Mouse (Mus musculus): ENCODE results near the gene S100a6. TPM values are rescaled to one million over a fixed set of nuclear protein-coding genes. Genes with fewer than 3 reads are reported as not detected.

S100a6 gene
- polyA plus RNA-seq, 1 experiment from 2014 or later = 115 TPM

GRCm38 (mm10) chr3:90627807-90628206 lies 15.1 kb downstream of the S100a6 start:
- Histone ChIP-seq H3K27me3 (ENCODE audit: control insufficient read depth, insufficient read depth, low read length) (no peaks in the 10 kb centered on the region), H3K27ac (ENCODE audit: low read depth, low read length) (no peak overlapping the region), H3K9ac (ENCODE audit: low read depth, low read length) (no peak overlapping the region), H3K4me3 (ENCODE audit: low read length) (no peak overlapping the region), H3K9me3 (ENCODE audit: control insufficient read depth, low read length) (no peaks in the 10 kb centered on the region), H3K4me1 (ENCODE audit: control insufficient read depth, insufficient read depth, low read length) (peaks cover 7% of the 10 kb centered on the region), H3K36me3 (ENCODE audit: control insufficient read depth, insufficient read depth, low read length) (no peaks in the 10 kb centered on the region), H3K4me2 (replicated peaks; ENCODE audit: low read depth, low read length) (no peak overlapping the region)
- ATAC-seq (ENCODE audit: low FRiP score, low TSS enrichment) = peak; percentile 56; the same call in 1 of the 2 replicates
- 63% methylated on average over 4 of the region's 4 CpGs for WGBS

GRCm38 (mm10) chr3:90629298-90629697 lies 16.6 kb downstream of the S100a6 start:
- H3K27ac ChIP-seq (ENCODE audit: low read depth, low read length) = no peak overlapping the region
- WGBS = 62% methylated on average over 2 of the region's 2 CpGs
- H3K36me3 ChIP-seq (ENCODE audit: control insufficient read depth, insufficient read depth, low read length) = no peaks in the 10 kb centered on the region
- H3K9ac ChIP-seq (ENCODE audit: low read depth, low read length) = no peak overlapping the region
- no peaks in the 10 kb centered on the region for H3K4me1 ChIP-seq (ENCODE audit: control insufficient read depth, insufficient read depth, low read length)
- no peaks in the 10 kb centered on the region for H3K27me3 ChIP-seq (ENCODE audit: control insufficient read depth, insufficient read depth, low read length)
- H3K4me3 ChIP-seq (ENCODE audit: low read length) = no peak overlapping the region
- no peaks in the 10 kb centered on the region for H3K9me3 ChIP-seq (ENCODE audit: control insufficient read depth, low read length)
- peak; percentile 44; the same call in 1 of the 2 replicates for ATAC-seq (ENCODE audit: low FRiP score, low TSS enrichment)
- H3K4me2 ChIP-seq (replicated peaks; ENCODE audit: low read depth, low read length) = no peak overlapping the region

GRCm38 (mm10) chr3:90631984-90632383 lies 19.3 kb downstream of the S100a6 start:
- Histone ChIP-seq H3K4me2 (replicated peaks; ENCODE audit: low read depth, low read length) (no peak overlapping the region), H3K27me3 (ENCODE audit: control insufficient read depth, insufficient read depth, low read length) (no peaks in the 10 kb centered on the region), H3K9ac (ENCODE audit: low read depth, low read length) (no peak overlapping the region), H3K36me3 (ENCODE audit: control insufficient read depth, insufficient read depth, low read length) (no peaks in the 10 kb centered on the region), H3K4me3 (ENCODE audit: low read length) (no peak overlapping the region), H3K27ac (ENCODE audit: low read depth, low read length) (no peak overlapping the region), H3K4me1 (ENCODE audit: control insufficient read depth, insufficient read depth, low read length) (no peaks in the 10 kb centered on the region), H3K9me3 (ENCODE audit: control insufficient read depth, low read length) (no peaks in the 10 kb centered on the region)
- 77% methylated on average over 2 of the region's 2 CpGs for WGBS
- ATAC-seq (ENCODE audit: low FRiP score, low TSS enrichment) = no peak

GRCm38 (mm10) chr3:90638511-90639275 lies 26.0 kb downstream of the S100a6 start:
- Histone ChIP-seq H3K9me3 (ENCODE audit: control insufficient read depth, low read length) (no peaks in the 10 kb centered on the region), H3K4me1 (ENCODE audit: control insufficient read depth, insufficient read depth, low read length) (no peaks in the 10 kb centered on the region), H3K36me3 (ENCODE audit: control insufficient read depth, insufficient read depth, low read length) (no peaks in the 10 kb centered on the region), H3K27me3 (ENCODE audit: control insufficient read depth, insufficient read depth, low read length) (no peaks in the 10 kb centered on the region), H3K9ac (ENCODE audit: low read depth, low read length) (no peak overlapping the region), H3K4me3 (ENCODE audit: low read length) (no peak overlapping the region), H3K27ac (ENCODE audit: low read depth, low read length) (no peak overlapping the region), H3K4me2 (replicated peaks; ENCODE audit: low read depth, low read length) (no peak overlapping the region)
- ATAC-seq (ENCODE audit: low FRiP score, low TSS enrichment) = no peak
- WGBS = 50% methylated on average over 1 of the region's 1 CpGs

GRCm38 (mm10) chr3:90639511-90640154 lies 27.0 kb downstream of the S100a6 start:
- no peaks in the 10 kb centered on the region for H3K4me1 ChIP-seq (ENCODE audit: control insufficient read depth, insufficient read depth, low read length)
- ATAC-seq (ENCODE audit: low FRiP score, low TSS enrichment) = no peak
- no peaks in the 10 kb centered on the region for H3K9me3 ChIP-seq (ENCODE audit: control insufficient read depth, low read length)
- 56% methylated on average over 7 of the region's 7 CpGs for WGBS
- H3K4me2 ChIP-seq (replicated peaks; ENCODE audit: low read depth, low read length) = no peak overlapping the region
- H3K9ac ChIP-seq (ENCODE audit: low read depth, low read length) = no peak overlapping the region
- H3K36me3 ChIP-seq (ENCODE audit: control insufficient read depth, insufficient read depth, low read length) = no peaks in the 10 kb centered on the region
- H3K27me3 ChIP-seq (ENCODE audit: control insufficient read depth, insufficient read depth, low read length) = no peaks in the 10 kb centered on the region
- no peak overlapping the region for H3K27ac ChIP-seq (ENCODE audit: low read depth, low read length)
- no peak overlapping the region for H3K4me3 ChIP-seq (ENCODE audit: low read length)

- Histone ChIP-seq H3K27me3 (ENCODE audit: control insufficient read depth, insufficient read depth, low read length) (no peaks in the 10 kb centered on the region), H3K4me2 (replicated peaks; ENCODE audit: low read depth, low read length) (no peak overlapping the region), H3K4me3 (ENCODE audit: low read length) (no peak overlapping the region), H3K36me3 (ENCODE audit: control insufficient read depth, insufficient read depth, low read length) (no peaks in the 10 kb centered on the region), H3K4me1 (ENCODE audit: control insufficient read depth, insufficient read depth, low read length) (no peaks in the 10 kb centered on the region), H3K27ac (ENCODE audit: low read depth, low read length) (no peak overlapping the region), H3K9ac (ENCODE audit: low read depth, low read length) (no peak overlapping the region), H3K9me3 (ENCODE audit: control insufficient read depth, low read length) (no peaks in the 10 kb centered on the region)
- no peak for ATAC-seq (ENCODE audit: low FRiP score, low TSS enrichment)
- WGBS = 76% methylated on average over 7 of the region's 7 CpGs
Observed at GRCm38 (mm10) chr3:90640981-90641380, 28.3 kb downstream of the S100a6 start.

- no peaks in the 10 kb centered on the region for H3K36me3 ChIP-seq (ENCODE audit: control insufficient read depth, insufficient read depth, low read length)
- H3K4me2 ChIP-seq (replicated peaks; ENCODE audit: low read depth, low read length) = no peak overlapping the region
- no peaks in the 10 kb centered on the region for H3K9me3 ChIP-seq (ENCODE audit: control insufficient read depth, low read length)
- no peak overlapping the region for H3K4me3 ChIP-seq (ENCODE audit: low read length)
- WGBS = 53% methylated on average over 3 of the region's 3 CpGs
- no peaks in the 10 kb centered on the region for H3K4me1 ChIP-seq (ENCODE audit: control insufficient read depth, insufficient read depth, low read length)
- no peaks in the 10 kb centered on the region for H3K27me3 ChIP-seq (ENCODE audit: control insufficient read depth, insufficient read depth, low read length)
- H3K9ac ChIP-seq (ENCODE audit: low read depth, low read length) = no peak overlapping the region
- no peak for ATAC-seq (ENCODE audit: low FRiP score, low TSS enrichment)
- no peak overlapping the region for H3K27ac ChIP-seq (ENCODE audit: low read depth, low read length)
Observed at GRCm38 (mm10) chr3:90644220-90644619, 31.5 kb downstream of the S100a6 start.

GRCm38 (mm10) chr3:90647291-90647690 lies 34.6 kb downstream of the S100a6 start:
- no peaks in the 10 kb centered on the region for H3K36me3 ChIP-seq (ENCODE audit: control insufficient read depth, insufficient read depth, low read length)
- H3K4me3 ChIP-seq (ENCODE audit: low read length) = no peak overlapping the region
- H3K27ac ChIP-seq (ENCODE audit: low read depth, low read length) = no peak overlapping the region
- H3K27me3 ChIP-seq (ENCODE audit: control insufficient read depth, insufficient read depth, low read length) = no peaks in the 10 kb centered on the region
- no peak for ATAC-seq (ENCODE audit: low FRiP score, low TSS enrichment)
- no peak overlapping the region for H3K9ac ChIP-seq (ENCODE audit: low read depth, low read length)
- H3K4me2 ChIP-seq (replicated peaks; ENCODE audit: low read depth, low read length) = no peak overlapping the region
- WGBS = 77% methylated on average over 1 of the region's 1 CpGs
- H3K4me1 ChIP-seq (ENCODE audit: control insufficient read depth, insufficient read depth, low read length) = no peaks in the 10 kb centered on the region
- H3K9me3 ChIP-seq (ENCODE audit: control insufficient read depth, low read length) = no peaks in the 10 kb centered on the region

- no peak for ATAC-seq (ENCODE audit: low FRiP score, low TSS enrichment)
- Histone ChIP-seq H3K27me3 (ENCODE audit: control insufficient read depth, insufficient read depth, low read length) (no peaks in the 10 kb centered on the region), H3K9me3 (ENCODE audit: control insufficient read depth, low read length) (no peaks in the 10 kb centered on the region), H3K36me3 (ENCODE audit: control insufficient read depth, insufficient read depth, low read length) (no peaks in the 10 kb centered on the region), H3K27ac (ENCODE audit: low read depth, low read length) (no peak overlapping the region), H3K4me2 (replicated peaks; ENCODE audit: low read depth, low read length) (no peak overlapping the region), H3K9ac (ENCODE audit: low read depth, low read length) (no peak overlapping the region), H3K4me3 (ENCODE audit: low read length) (no peak overlapping the region), H3K4me1 (ENCODE audit: control insufficient read depth, insufficient read depth, low read length) (no peaks in the 10 kb centered on the region)
Observed at GRCm38 (mm10) chr3:90648981-90649380, 36.3 kb downstream of the S100a6 start.

All from kidney, embryonic 14.5 days (tissue).